Comparison of ENCODE assay signal across 13 mouse cellular contexts in the genomic region with DNA sequence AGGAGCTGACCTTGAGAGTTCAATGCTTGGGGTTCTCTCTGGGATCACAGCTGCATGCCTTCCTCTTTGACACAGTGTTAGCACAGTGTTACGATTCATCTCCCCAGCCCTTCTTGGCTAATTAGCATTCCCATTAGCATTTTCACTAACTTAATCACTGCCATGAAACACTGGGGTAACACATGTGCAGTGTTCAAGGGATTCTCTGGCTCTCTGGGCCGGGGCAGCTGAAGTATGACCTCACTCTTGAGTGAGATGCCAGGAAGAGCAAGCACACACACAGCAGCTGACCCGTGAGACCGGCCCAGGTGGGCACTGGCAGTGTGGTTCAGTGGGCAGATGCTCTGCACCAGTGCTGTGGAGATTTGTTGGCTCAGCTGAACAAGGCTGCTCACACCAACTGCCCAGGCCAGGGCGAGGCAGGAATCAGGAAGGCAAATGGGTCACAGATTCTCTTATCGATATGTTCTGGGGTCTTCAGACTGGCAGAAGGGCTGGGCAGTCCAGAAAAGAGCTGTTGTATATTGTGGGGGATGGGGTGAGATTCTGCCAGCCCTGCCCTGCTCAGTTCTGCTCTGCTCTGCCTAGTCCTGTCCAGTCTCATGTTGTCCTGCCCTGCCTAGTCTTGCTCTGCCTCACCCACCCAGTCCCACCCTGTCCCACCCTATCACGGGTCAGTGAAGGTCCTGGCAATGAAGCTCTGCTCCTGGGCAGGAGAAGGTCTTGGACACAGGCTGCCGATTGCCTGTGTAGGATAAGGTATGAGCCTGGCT. TPM values are rescaled to one million over a fixed set of nuclear protein-coding genes. Genes with fewer than 3 reads are reported as not detected.
DNase-seq lines count a peak whose midpoint lies in the region; ATAC-seq and TF ChIP-seq lines count a peak whose summit lies in the region.
"Had no signal": no experiment of that assay in that cellular context is flagged by ENCODE, and none has a peak within 500 bp of the region (broad histone marks: within the 10 kb centered on the region; RNA-seq: fewer than 3 reads in every experiment).

No protein-coding gene starts in this region.

- TF ChIP-seq POLR2A in lung, adult 2 months (IDR thresholded peaks at IDR 0.05; ENCODE audit: borderline replicate concordance, extremely low read depth, low read depth, low read length): no peak

- TF ChIP-seq CTCF in left cerebral cortex, adult 2 months (IDR thresholded peaks at IDR 0.05): no peak
- TF ChIP-seq CTCF in lung, adult 2 months (IDR thresholded peaks at IDR 0.05; ENCODE audit: insufficient read depth, low read length): no peak

- DNase-seq in left cerebral cortex, postnatal 14 days (ENCODE audit: low spot score in 2 of 2): peak; percentile 37 to 61
- DNase-seq in left cerebral cortex, adult 2 months (ENCODE audit: extremely low spot score in 1 of 2, low spot score in 2 of 2): no peak
- peak; percentile 53 for DNase-seq in hindbrain, embryonic 14.5 days (ENCODE audit: low spot score)
- no peak for DNase-seq in lung, adult 2 months
- no peak for DNase-seq in heart, embryonic 10.5 days (ENCODE audit: low spot score)
- DNase-seq in c-Kit-positive CD71-positive TER-119-positive erythroid progenitor cells, embryonic 14.5 days (ENCODE audit: low spot score): no peak
- DNase-seq: cerebellum, adult 11-12 months had no signal

- H3K27me3 ChIP-seq in forebrain, embryonic 12.5 days: no peaks in the 10 kb centered on the region; the same call in 1 of the 2 replicates
- no peaks in the 10 kb centered on the region for H3K27me3 ChIP-seq in hindbrain, embryonic 14.5 days (ENCODE audit: control insufficient read depth, insufficient read depth, low read length)
- H3K27me3 ChIP-seq in neural tube, embryonic 13.5 days: no peaks in the 10 kb centered on the region
- H3K27me3 ChIP-seq in heart, embryonic 10.5 days (ENCODE audit: insufficient read depth, poor library complexity, severe bottlenecking): no peaks in the 10 kb centered on the region

- no peak overlapping the region for H3K9ac ChIP-seq in forebrain, embryonic 12.5 days
- H3K9ac ChIP-seq in hindbrain, embryonic 14.5 days: no peak overlapping the region
- no peak overlapping the region for H3K9ac ChIP-seq in neural tube, embryonic 13.5 days

- intact Hi-C loops in left cerebral cortex, postnatal 14 days (cut with DNase I): loop anchor here (5.0 kb wide), 1 partner anchor 93 kb away; no protein-coding TSS in a partner anchor
- intact Hi-C loops in left cerebral cortex, adult 2 months (cut with DNase I): loop anchor here (5.0 kb wide), 1 partner anchor 93 kb away; no protein-coding TSS in a partner anchor

- peak; percentile 87 for ATAC-seq in forebrain, embryonic 12.5 days (ENCODE audit: low FRiP score)
- ATAC-seq in hindbrain, embryonic 14.5 days (ENCODE audit: low FRiP score): peak; percentile 73
- ATAC-seq in neural tube, embryonic 13.5 days (ENCODE audit: low read depth): peak; percentile 88

- H3K9me3 ChIP-seq in forebrain, embryonic 12.5 days: no peaks in the 10 kb centered on the region
- no peaks in the 10 kb centered on the region for H3K9me3 ChIP-seq in hindbrain, embryonic 14.5 days (ENCODE audit: control insufficient read depth, low read length)
- no peaks in the 10 kb centered on the region for H3K9me3 ChIP-seq in neural tube, embryonic 13.5 days
- no peaks in the 10 kb centered on the region for H3K9me3 ChIP-seq in heart, embryonic 10.5 days

- H3K4me3 ChIP-seq in left cerebral cortex, adult 2 months: no peak overlapping the region
- H3K4me3 ChIP-seq in forebrain, embryonic 12.5 days (replicated peaks): no peak overlapping the region
- H3K4me3 ChIP-seq in hindbrain, embryonic 14.5 days (replicated peaks; ENCODE audit: low read length): no peak overlapping the region
- no peak overlapping the region for H3K4me3 ChIP-seq in neural tube, embryonic 13.5 days
- no peak overlapping the region for H3K4me3 ChIP-seq in lung, adult 2 months (replicated peaks; ENCODE audit: extremely low read depth, low read depth, low read length)
- H3K4me3 ChIP-seq in heart, embryonic 10.5 days: no peak overlapping the region
- H3K4me3 ChIP-seq: gastrocnemius, adult 2 months had no signal

- H3K36me3 ChIP-seq in forebrain, embryonic 12.5 days (replicated peaks): no peaks in the 10 kb centered on the region
- no peaks in the 10 kb centered on the region for H3K36me3 ChIP-seq in hindbrain, embryonic 14.5 days (replicated peaks; ENCODE audit: control insufficient read depth, insufficient read depth)
- H3K36me3 ChIP-seq in neural tube, embryonic 13.5 days: no peaks in the 10 kb centered on the region
- no peaks in the 10 kb centered on the region for H3K36me3 ChIP-seq in heart, embryonic 10.5 days

- peaks cover 17% of the 10 kb centered on the region for H3K4me1 ChIP-seq in forebrain, embryonic 12.5 days
- H3K4me1 ChIP-seq in hindbrain, embryonic 14.5 days (replicated peaks; ENCODE audit: control insufficient read depth, insufficient read depth, low read length): peaks cover 4% of the 10 kb centered on the region; the same call in 1 of the 2 replicates
- H3K4me1 ChIP-seq in neural tube, embryonic 13.5 days (replicated peaks): peaks cover 16% of the 10 kb centered on the region
- no peaks in the 10 kb centered on the region for H3K4me1 ChIP-seq in lung, adult 2 months (ENCODE audit: control insufficient read depth, insufficient read depth, low read length)
- H3K4me1 ChIP-seq in heart, embryonic 10.5 days: no peaks in the 10 kb centered on the region

- no peak overlapping the region for H3K4me2 ChIP-seq in forebrain, embryonic 12.5 days
- H3K4me2 ChIP-seq in hindbrain, embryonic 14.5 days (replicated peaks): no peak overlapping the region
- H3K4me2 ChIP-seq in neural tube, embryonic 13.5 days: no peak overlapping the region

- 56% methylated on average over 8 of the region's 8 CpGs for WGBS in forebrain, embryonic 12.5 days
- WGBS in hindbrain, embryonic 14.5 days: 61% methylated on average over 8 of the region's 8 CpGs
- WGBS in neural tube, embryonic 13.5 days: 55% methylated on average over 8 of the region's 8 CpGs
- WGBS in lung, adult 2 months: 68% methylated on average over 8 of the region's 8 CpGs
- 77% methylated on average over 8 of the region's 8 CpGs for WGBS in heart, embryonic 10.5 days

- no peak overlapping the region for H3K27ac ChIP-seq in left cerebral cortex, adult 2 months
- peak overlapping the region; percentile 70 for H3K27ac ChIP-seq in forebrain, embryonic 12.5 days
- H3K27ac ChIP-seq in hindbrain, embryonic 14.5 days: peak overlapping the region; percentile 14; the same call in 1 of the 2 replicates
- peak overlapping the region; percentile 33; the same call in 1 of the 2 replicates for H3K27ac ChIP-seq in neural tube, embryonic 13.5 days (replicated peaks)
- no peak overlapping the region for H3K27ac ChIP-seq in heart, embryonic 10.5 days

RNA-seq across cellular contexts. Expression of gene Tmem255b, which starts 19.5 kb away (rescaled TPM):
- 1 to 10 TPM; 4.9 to 8.2 TPM for total RNA-seq in left cerebral cortex, postnatal 14 days (2021)
- 1 to 10 TPM; 3.6 to 5.9 TPM for total RNA-seq in left cerebral cortex, adult 2 months (2021)
- 0.27 TPM in 1 of 2 replicates, not detected in the other for polyA plus RNA-seq in forebrain, embryonic 12.5 days (2016; fragmentation: Nextera tagmentation; extraction: Ambion mirVana)
- 0.75 and 1.5 TPM in 2 replicates for polyA plus RNA-seq in hindbrain, embryonic 14.5 days (2014; fragmentation: Nextera tagmentation; extraction: Ambion mirVana)
- polyA plus RNA-seq in neural tube, embryonic 13.5 days (2015; fragmentation: Nextera tagmentation; extraction: Ambion mirVana): 0.25 and 0.68 TPM in 2 replicates
- 5.5 and 7.3 TPM in 2 replicates for polyA plus RNA-seq in lung, adult 2 months (2012; rRNA removed)
- 0.18 TPM in 1 of 2 replicates, not detected in the other for polyA plus RNA-seq in heart, embryonic 10.5 days (2016; fragmentation: Nextera tagmentation; extraction: Ambion mirVana)
- polyA plus RNA-seq: limb, embryonic 11.5 days had no signal

RNA-seq across cellular contexts. Expression of gene Gas6, which starts 39.8 kb away (rescaled TPM):
- 100 to 1,000 TPM; 115 to 126 TPM for total RNA-seq in left cerebral cortex, postnatal 14 days (2021)
- 10 to 100 TPM; 96.8 to 98.7 TPM for total RNA-seq in left cerebral cortex, adult 2 months (2021)
- polyA plus RNA-seq in forebrain, embryonic 12.5 days (2016; fragmentation: Nextera tagmentation; extraction: Ambion mirVana): 10.0 and 13.9 TPM in 2 replicates
- polyA plus RNA-seq in hindbrain, embryonic 14.5 days (2014; fragmentation: Nextera tagmentation; extraction: Ambion mirVana): 34.7 and 36.2 TPM in 2 replicates
- polyA plus RNA-seq in neural tube, embryonic 13.5 days (2015; fragmentation: Nextera tagmentation; extraction: Ambion mirVana): 25.9 and 28.8 TPM in 2 replicates
- 245 and 264 TPM in 2 replicates for polyA plus RNA-seq in lung, adult 2 months (2012; rRNA removed)
- polyA plus RNA-seq in heart, embryonic 10.5 days (2016; fragmentation: Nextera tagmentation; extraction: Ambion mirVana): 13.8 and 23.3 TPM in 2 replicates

RNA-seq across cellular contexts. Expression of gene Grk1, which starts 49.6 kb away (rescaled TPM):
- total RNA-seq in left cerebral cortex, postnatal 14 days (2021): not detected
- total RNA-seq in left cerebral cortex, adult 2 months (2021): not detected
- 0.03 and 0.04 TPM in 2 replicates for polyA plus RNA-seq in forebrain, embryonic 12.5 days (2016; fragmentation: Nextera tagmentation; extraction: Ambion mirVana)
- polyA plus RNA-seq in hindbrain, embryonic 14.5 days (2014; fragmentation: Nextera tagmentation; extraction: Ambion mirVana): not detected in 2 replicates
- polyA plus RNA-seq in neural tube, embryonic 13.5 days (2015; fragmentation: Nextera tagmentation; extraction: Ambion mirVana): not detected in 2 replicates
- not detected in 2 replicates for polyA plus RNA-seq in lung, adult 2 months (2012; rRNA removed)
- 0.10 TPM in 1 of 2 replicates, not detected in the other for polyA plus RNA-seq in heart, embryonic 10.5 days (2016; fragmentation: Nextera tagmentation; extraction: Ambion mirVana)
- total RNA-seq: gastrocnemius, adult 2 months had no signal
- polyA plus RNA-seq: embryonic facial prominence, embryonic 14.5 days; limb, embryonic 11.5 days had no signal

RNA-seq across cellular contexts. Expression of gene Atp4b, which starts 57.9 kb away (rescaled TPM):
- not detected for total RNA-seq in left cerebral cortex, postnatal 14 days (2021)
- total RNA-seq in left cerebral cortex, adult 2 months (2021): not detected
- polyA plus RNA-seq in forebrain, embryonic 12.5 days (2016; fragmentation: Nextera tagmentation; extraction: Ambion mirVana): not detected in 2 replicates
- polyA plus RNA-seq in hindbrain, embryonic 14.5 days (2014; fragmentation: Nextera tagmentation; extraction: Ambion mirVana): not detected in 2 replicates
- polyA plus RNA-seq in neural tube, embryonic 13.5 days (2015; fragmentation: Nextera tagmentation; extraction: Ambion mirVana): not detected in 2 replicates
- polyA plus RNA-seq in lung, adult 2 months (2012; rRNA removed): 0.49 TPM in 1 of 2 replicates, not detected in the other
- polyA plus RNA-seq in heart, embryonic 10.5 days (2016; fragmentation: Nextera tagmentation; extraction: Ambion mirVana): not detected in 2 replicates
- total RNA-seq: gastrocnemius, adult 2 months; heart, postnatal 10 days had no signal
- polyA plus RNA-seq: embryonic facial prominence, embryonic 14.5 days; limb, embryonic 11.5 days had no signal

Comparison
In these comparisons a context has a peak if more than half of its experiments do, and no peak if none do; other contexts are left out.
1. DNase-seq: peak in left cerebral cortex, postnatal 14 days (2 of 2) and hindbrain, embryonic 14.5 days (single experiment); none in left cerebral cortex, adult 2 months (0 of 2), lung, adult 2 months (single experiment), heart, embryonic 10.5 days (single experiment) and c-Kit-positive CD71-positive TER-119-positive erythroid progenitor cells, embryonic 14.5 days (single experiment).
2. H3K27ac ChIP-seq: peak in forebrain, embryonic 12.5 days (single experiment), hindbrain, embryonic 14.5 days (single experiment) and neural tube, embryonic 13.5 days (single experiment); none in left cerebral cortex, adult 2 months (single experiment) and heart, embryonic 10.5 days (single experiment).
3. Peak in every context shown above with its lines, with median percentiles within 50 percentile points of each other: ATAC-seq.